32 mouse cellular contexts compared by ENCODE assay signal in genomic region chr11:65104076-65104475, GRCm38 (mm10). TPM values are rescaled to one million over a fixed set of nuclear protein-coding genes. Genes with fewer than 3 reads are reported as not detected.
A peak's percentile ranks its signal among the peaks of the same experiment; 100 is the strongest.
DNase-seq lines count a peak whose midpoint lies in the region; TF ChIP-seq lines count a peak whose summit lies in the region.
"Had no signal": no experiment of that assay in that cellular context is flagged by ENCODE, and none has a peak within 500 bp of the region (broad histone marks: within the 10 kb centered on the region; RNA-seq: fewer than 3 reads in every experiment).

No protein-coding gene starts in this region.

- WGBS in cerebellum, adult 2 months: 10% methylated on average over 3 of the region's 3 CpGs
- 74% methylated on average over 3 of the region's 3 CpGs for WGBS in lung, adult 2 months

- TF ChIP-seq CTCF in cerebellum, adult 2 months (IDR thresholded peaks at IDR 0.05; ENCODE audit: borderline replicate concordance, insufficient read depth, low read depth, low read length): no peak
- no peak for TF ChIP-seq CTCF in lung, adult 2 months (IDR thresholded peaks at IDR 0.05; ENCODE audit: insufficient read depth, low read length)

- TF ChIP-seq POLR2A in cerebellum, adult 2 months (IDR thresholded peaks at IDR 0.05; ENCODE audit: borderline replicate concordance, insufficient read depth, low read length): no peak
- TF ChIP-seq POLR2A in lung, adult 2 months (IDR thresholded peaks at IDR 0.05; ENCODE audit: borderline replicate concordance, extremely low read depth, low read depth, low read length): no peak

- H3K27ac ChIP-seq in cerebellum, adult 2 months (ENCODE audit: insufficient read depth, low read length): peak overlapping the region; percentile 64
- H3K27ac ChIP-seq: forebrain, embryonic 10.5 days; heart, embryonic 15.5 days; hindbrain, embryonic 12.5 days; left cerebral cortex, adult 2 months; limb, embryonic 15.5 days; liver, embryonic 14.5 days; lung, embryonic 15.5 days; midbrain, embryonic 15.5 days; neural tube, embryonic 12.5 days; stomach, postnatal 0 days had no signal

- H3K4me1 ChIP-seq in cerebellum, adult 2 months (ENCODE audit: control insufficient read depth, insufficient read depth, low read length): peaks cover 67% of the 10 kb centered on the region
- H3K4me1 ChIP-seq in lung, adult 2 months (ENCODE audit: control insufficient read depth, insufficient read depth, low read length): no peaks in the 10 kb centered on the region
- H3K4me1 ChIP-seq: forebrain, embryonic 10.5 days; limb, embryonic 15.5 days had no signal

- H3K27me3 ChIP-seq in cerebellum, adult 2 months (ENCODE audit: control insufficient read depth, insufficient read depth, low read length): no peaks in the 10 kb centered on the region
- H3K27me3 ChIP-seq: CH12.LX; heart, embryonic 15.5 days; hindbrain, embryonic 12.5 days; limb, embryonic 15.5 days; lung, embryonic 15.5 days; midbrain, embryonic 15.5 days; neural tube, embryonic 12.5 days; Patski had no signal

- H3K4me3 ChIP-seq in cerebellum, adult 2 months (replicated peaks; ENCODE audit: insufficient read depth, low read depth, low read length): no peak overlapping the region
- no peak overlapping the region for H3K4me3 ChIP-seq in lung, adult 2 months (replicated peaks; ENCODE audit: extremely low read depth, low read depth, low read length)
- H3K4me3 ChIP-seq: forebrain, embryonic 10.5 days; heart, embryonic 15.5 days; hindbrain, embryonic 12.5 days; left cerebral cortex, adult 2 months; limb, embryonic 15.5 days; lung, embryonic 15.5 days; midbrain, embryonic 15.5 days; neural tube, embryonic 12.5 days had no signal

- DNase-seq in heart, adult 8-10 months (ENCODE audit: low spot score): peak; percentile 30
- DNase-seq in heart, postnatal 25 days (ENCODE audit: low spot score): no peak
- DNase-seq in cerebellum, adult 11 months: peak; percentile 78
- peak; percentile 86 to 92 for DNase-seq in cerebellum, adult 2 months
- peak; percentile 83 to 86 for DNase-seq in cerebellum, postnatal 25 days
- DNase-seq in left cerebral cortex, postnatal 25 days (ENCODE audit: low spot score in 2 of 2): no peak
- no peak for DNase-seq in lung, adult 2 months
- DNase-seq: B cell, adult 2 months; gastrocnemius, postnatal 36 days; kidney, adult 11 months; kidney, postnatal 4 days; layer of hippocampus, adult 9-11 months; left cerebral cortex, postnatal 4 days; lung, postnatal 4 days; right cerebral cortex, postnatal 14 days had no signal

- intact Hi-C loops in heart, postnatal 25 days (cut with DNase I): no loop called here
- intact Hi-C loops in left cerebral cortex, postnatal 25 days (cut with DNase I): loop anchor here (5.0 kb wide), 1 partner anchor 53 kb away; the partner anchor contains the start of gene 1700086D15Rik

RNA-seq across cellular contexts. Expression of gene 1700086D15Rik, which starts 55.6 kb away (rescaled TPM):
- total RNA-seq in heart, adult 8-10 months (2022): under 1 TPM in 2 of 4 experiments, not detected in 2; 0.24 to 0.72 TPM
- under 1 TPM; 0.31 to 0.47 TPM for total RNA-seq in heart, postnatal 25 days (2021)
- 1.6 and 2.2 TPM in 2 replicates for polyA plus RNA-seq in cerebellum, adult 2 months (2012; rRNA removed)
- total RNA-seq in left cerebral cortex, postnatal 25 days (2021): 1 to 10 TPM; 2.7 to 4.5 TPM
- polyA plus RNA-seq in lung, adult 2 months (2012; rRNA removed): 0.27 and 0.32 TPM in 2 replicates
- total RNA-seq: CH12.LX; megakaryocyte-erythroid progenitor cell, adult 5-6 weeks had no signal
- polyA plus RNA-seq: embryonic facial prominence, embryonic 11.5 days; forebrain, embryonic 10.5 days; G1E; hindbrain, embryonic 12.5 days; kidney, embryonic 16.5 days; liver, embryonic 14.5 days; neural tube, embryonic 12.5 days; Patski; stomach, postnatal 0 days; urinary bladder, adult 2 months had no signal

RNA-seq across cellular contexts. Expression of gene Arhgap44, which starts 58.7 kb away (rescaled TPM):
- 10 to 100 TPM; 24.4 to 26.0 (median 25.2) TPM for total RNA-seq in heart, adult 8-10 months (2022)
- total RNA-seq in heart, postnatal 25 days (2021): 10 to 100 TPM; 20.8 to 22.4 TPM
- 77.3 and 82.9 TPM in 2 replicates for polyA plus RNA-seq in cerebellum, adult 2 months (2012; rRNA removed)
- total RNA-seq in left cerebral cortex, postnatal 25 days (2021): 100 to 1,000 TPM; 148 to 149 TPM
- 28.1 and 32.6 TPM in 2 replicates for polyA plus RNA-seq in lung, adult 2 months (2012; rRNA removed)
- total RNA-seq: CH12.LX; megakaryocyte-erythroid progenitor cell, adult 5-6 weeks had no signal
- polyA plus RNA-seq: G1E had no signal

Comparison
In these comparisons a context has a peak if more than half of its experiments do, and no peak if none do; other contexts are left out.
1. DNase-seq: peak in heart, adult 8-10 months (single experiment), cerebellum, adult 11 months (single experiment), cerebellum, adult 2 months (2 of 2) and cerebellum, postnatal 25 days (2 of 2); none in heart, postnatal 25 days (single experiment), left cerebral cortex, postnatal 25 days (0 of 2) and lung, adult 2 months (single experiment).
2. RNA of gene Arhgap44, which starts 58.7 kb away (total RNA-seq): 148 to 149 TPM in left cerebral cortex, postnatal 25 days; 24.4 to 26.0 TPM in heart, adult 8-10 months and 20.8 to 22.4 TPM in heart, postnatal 25 days; every median in the first group is over 4 times any median in the second.